1 mouse cellular context compared by ENCODE assay signal in the genomic region with DNA sequence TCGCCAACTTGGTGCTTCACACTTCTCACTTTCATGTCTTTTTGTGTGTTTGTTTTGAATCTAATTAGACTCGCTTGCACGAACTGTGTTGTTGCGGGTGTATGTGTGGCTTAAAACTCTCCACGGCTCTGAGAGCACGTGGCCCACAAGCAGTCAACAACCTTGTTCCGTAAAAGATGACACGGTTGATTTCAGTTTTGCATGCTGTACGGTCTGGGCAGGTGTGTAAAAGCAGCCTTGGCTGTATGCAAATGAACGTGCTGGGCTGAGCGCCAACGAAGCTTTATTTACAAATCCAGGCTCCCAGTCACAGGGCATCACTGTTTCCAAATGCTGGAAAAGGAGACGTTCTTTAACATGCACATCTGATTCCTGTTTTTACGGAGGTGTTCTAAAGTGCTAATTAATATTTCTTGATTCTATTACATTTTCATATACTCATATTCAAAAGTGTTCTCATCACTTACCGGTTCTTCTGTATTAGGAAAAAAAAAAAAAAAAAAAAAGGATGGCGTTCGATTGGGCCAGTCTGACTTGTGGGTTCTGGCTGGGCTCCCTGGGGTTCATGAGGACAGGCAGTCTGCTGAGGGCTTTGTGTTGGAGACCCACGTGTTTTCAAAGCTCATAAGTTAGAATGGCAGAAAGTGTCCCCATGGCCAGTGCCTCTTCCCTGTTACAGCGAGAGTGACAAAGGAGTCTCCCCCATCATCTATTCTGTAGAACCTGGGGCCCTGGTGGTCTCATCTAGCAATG.
TF ChIP-seq lines count a peak whose summit lies in the region.

No protein-coding gene starts in this region.

TF ChIP-seq in CH12.LX, 34 proteins besides CTCF, POLR2A, EP300 and RAD21 (continued from another document):
- peak; percentile 5; the same call in 1 of the 2 replicates for TF ChIP-seq JUN (IDR thresholded peaks at IDR 0.05; ENCODE audit: insufficient read depth, low read depth, low read length)
- TF ChIP-seq HCFC1 (IDR thresholded peaks at IDR 0.05; ENCODE audit: low read depth, low read length): peak; percentile 27; the same call in 1 of the 2 replicates
- TF ChIP-seq TCF12 (IDR thresholded peaks at IDR 0.05; ENCODE audit: low read depth, low read length): peak; percentile 82
- no peak for TF ChIP-seq MAZ (IDR thresholded peaks at IDR 0.05; ENCODE audit: low read depth, low read length)
- TF ChIP-seq SIN3A (IDR thresholded peaks at IDR 0.05; ENCODE audit: low read length): peak; percentile 86
- TF ChIP-seq ZNF384 (IDR thresholded peaks at IDR 0.05; ENCODE audit: low read depth, low read length): peak; percentile 67
TF ChIP-seq in CH12.LX: peak in this region for 17.
